Mouse (Mus musculus) kidney, adult 10 weeks (tissue): ENCODE results near the gene Vmn2r6. TPM values are rescaled to one million over a fixed set of nuclear protein-coding genes. Genes with fewer than 3 reads are reported as not detected.

ENCODE experiments used
- polyA plus RNA-seq: library from polyadenylated mRNA; stranded (reverse); fragments of 350-450 nt; fragmentation: Illumina TruSeq; extraction: RNeasy Lipid Tissue Mini Kit (QIAGEN cat#74804); gene quantifications from one replicate; pipeline ENCODE4 v1.2.3, GENCODE M21; 2014; ENCODE audit warnings: low read depth, low replicate concordance

The Vmn2r6 gene
- not detected for polyA plus RNA-seq

DNA sequence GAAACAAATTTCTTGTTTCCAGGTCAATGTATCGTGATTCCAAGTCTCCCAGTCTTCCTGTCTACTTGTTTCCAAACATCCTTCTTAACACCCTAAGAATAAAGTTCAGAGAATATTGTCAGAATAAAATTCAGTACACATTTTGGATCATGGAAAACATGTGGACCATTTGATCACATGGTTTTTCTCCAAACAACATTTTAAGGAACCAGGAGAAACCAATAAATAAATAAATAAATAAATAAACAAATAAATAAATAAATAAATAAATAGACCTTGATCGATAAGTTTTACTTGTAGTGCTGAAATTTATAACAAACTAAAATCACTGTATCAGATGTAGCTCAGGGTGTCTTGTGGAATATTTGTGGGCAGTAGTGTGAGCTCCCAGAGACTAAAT is at the start of gene Vmn2r6:
TSS of gene Vmn2r6 (minus strand) at position 101 of the 400 bp plus-strand sequence.

DNA sequence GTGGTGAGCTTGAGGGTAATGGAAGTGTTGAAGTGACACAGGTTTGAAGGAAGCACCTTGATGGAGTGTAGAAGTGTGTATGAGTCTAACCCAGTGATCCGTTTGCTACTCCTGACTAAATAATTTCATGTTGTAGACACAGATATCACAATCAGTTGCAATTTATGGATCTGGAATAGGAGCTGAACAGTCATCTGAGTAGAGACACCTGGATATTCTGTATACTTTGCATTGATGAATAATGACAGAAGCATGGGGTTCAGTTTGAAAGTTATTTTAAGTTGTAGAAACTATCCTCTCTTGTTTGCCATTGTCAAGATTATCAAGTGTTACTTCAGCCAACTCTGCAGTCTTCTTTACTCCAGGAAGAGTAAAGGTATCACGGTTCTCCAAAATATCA is 55.9 kb downstream of the Vmn2r6 start, which contains the start of gene Vmn2r5:
TSS of gene Vmn2r5 (minus strand) at position 101 of the 400 bp plus-strand sequence.

Other genes with a start within 250 kb of the Vmn2r6 start
- gene Vmn2r4, start 150.5 kb downstream of the Vmn2r6 start, polyA plus RNA-seq: not detected
- gene Vmn2r5, start 56.0 kb downstream of the Vmn2r6 start, polyA plus RNA-seq: not detected